Mouse (Mus musculus): ENCODE data around the gene Fam122a. TPM values are rescaled to one million over a fixed set of nuclear protein-coding genes. Genes with fewer than 3 reads are reported as not detected.
A peak's percentile ranks its signal among the peaks of the same experiment; 100 is the strongest.

Gene Fam122a
- 48.0 and 49.7 TPM in 2 replicates for polyA plus RNA-seq (2015; fragmentation: Nextera tagmentation; extraction: Ambion mirVana)

- WGBS: 1% methylated on average over 92 of the region's 92 CpGs
- H3K9ac ChIP-seq: peak within 1 kb of the TSS; percentile 89
- no peaks in the 10 kb centered on the region for H3K9me3 ChIP-seq (replicated peaks)
- H3K27ac ChIP-seq: peak within 1 kb of the TSS; percentile 96
- H3K4me1 ChIP-seq: peaks cover 13% of the 10 kb centered on the region
- peak within 1 kb of the TSS; percentile 88 for H3K4me3 ChIP-seq (replicated peaks)
- peaks cover 14% of the 10 kb centered on the region for H3K36me3 ChIP-seq
- no peaks in the 10 kb centered on the region for H3K27me3 ChIP-seq
- H3K4me2 ChIP-seq: peak within 1 kb of the TSS; percentile 83
- ATAC-seq (replicated peaks; ENCODE audit: low FRiP score): peak; percentile 97
These were observed at the start of gene Fam122a for GRCm38 (mm10) chr19:24476929-24477882. Gene Fam122a (minus strand): TSS chr19:24477356.

GRCm38 (mm10) chr19:24523476-24524313, 46.5 kb upstream of the Fam122a start:
- WGBS: 72% methylated on average over 15 of the region's 15 CpGs
- ATAC-seq (replicated peaks; ENCODE audit: low FRiP score): no peak
- H3K27me3 ChIP-seq: no peaks in the 10 kb centered on the region

GRCm38 (mm10) chr19:24521997-24522396, 44.8 kb upstream of the Fam122a start:
- H3K27me3 ChIP-seq: no peaks in the 10 kb centered on the region
- H3K9me3 ChIP-seq (replicated peaks): no peaks in the 10 kb centered on the region
- H3K4me2 ChIP-seq: no peak overlapping the region
- no peak for ATAC-seq (replicated peaks; ENCODE audit: low FRiP score)
- H3K4me1 ChIP-seq: no peaks in the 10 kb centered on the region
- no peak overlapping the region for H3K9ac ChIP-seq
- H3K36me3 ChIP-seq: no peaks in the 10 kb centered on the region
- H3K4me3 ChIP-seq (replicated peaks): no peak overlapping the region
- 86% methylated on average over 7 of the region's 7 CpGs for WGBS
- H3K27ac ChIP-seq: no peak overlapping the region

More at GRCm38 (mm10) chr19:24523476-24524313, 46.5 kb upstream of the Fam122a start:
- Histone ChIP-seq H3K4me1 (no peaks in the 10 kb centered on the region), H3K27ac (no peak overlapping the region), H3K4me3 (replicated peaks) (no peak overlapping the region), H3K9me3 (replicated peaks) (no peaks in the 10 kb centered on the region), H3K4me2 (no peak overlapping the region), H3K9ac (no peak overlapping the region), H3K36me3 (no peaks in the 10 kb centered on the region)

- no peaks in the 10 kb centered on the region for H3K9me3 ChIP-seq (replicated peaks)
- H3K4me1 ChIP-seq: no peaks in the 10 kb centered on the region
- H3K27ac ChIP-seq: no peak overlapping the region
- no peak overlapping the region for H3K4me3 ChIP-seq (replicated peaks)
- WGBS: 42% methylated on average over 9 of the region's 9 CpGs
- H3K9ac ChIP-seq: no peak overlapping the region
- no peak overlapping the region for H3K4me2 ChIP-seq
- no peaks in the 10 kb centered on the region for H3K36me3 ChIP-seq
- H3K27me3 ChIP-seq: no peaks in the 10 kb centered on the region
- ATAC-seq (replicated peaks; ENCODE audit: low FRiP score): no peak
These were observed 44.0 kb upstream of the Fam122a start for GRCm38 (mm10) chr19:24521146-24521545.

- Histone ChIP-seq H3K36me3 (no peaks in the 10 kb centered on the region), H3K27me3 (no peaks in the 10 kb centered on the region), H3K9me3 (replicated peaks) (no peaks in the 10 kb centered on the region), H3K27ac (no peak overlapping the region), H3K4me1 (no peaks in the 10 kb centered on the region), H3K4me3 (replicated peaks) (no peak overlapping the region), H3K9ac (no peak overlapping the region), H3K4me2 (no peak overlapping the region)
- ATAC-seq (replicated peaks; ENCODE audit: low FRiP score): no peak
- 84% methylated on average over 6 of the region's 6 CpGs for WGBS
These were observed 42.7 kb upstream of the Fam122a start for GRCm38 (mm10) chr19:24519732-24520409.

GRCm38 (mm10) chr19:24518384-24518783, 41.2 kb upstream of the Fam122a start:
- Histone ChIP-seq H3K9ac (no peak overlapping the region), H3K27me3 (no peaks in the 10 kb centered on the region), H3K36me3 (no peaks in the 10 kb centered on the region), H3K4me2 (no peak overlapping the region), H3K4me1 (no peaks in the 10 kb centered on the region), H3K27ac (no peak overlapping the region), H3K9me3 (replicated peaks) (no peaks in the 10 kb centered on the region), H3K4me3 (replicated peaks) (no peak overlapping the region)
- ATAC-seq (replicated peaks; ENCODE audit: low FRiP score): no peak

- H3K9ac ChIP-seq: no peak overlapping the region
- no peaks in the 10 kb centered on the region for H3K4me1 ChIP-seq
- H3K27me3 ChIP-seq: no peaks in the 10 kb centered on the region
- H3K27ac ChIP-seq: no peak overlapping the region
- H3K4me3 ChIP-seq (replicated peaks): no peak overlapping the region
- no peaks in the 10 kb centered on the region for H3K36me3 ChIP-seq
- ATAC-seq (replicated peaks; ENCODE audit: low FRiP score): no peak
- no peaks in the 10 kb centered on the region for H3K9me3 ChIP-seq (replicated peaks)
- no peak overlapping the region for H3K4me2 ChIP-seq
- 82% methylated on average over 7 of the region's 7 CpGs for WGBS
These were observed 39.9 kb upstream of the Fam122a start for GRCm38 (mm10) chr19:24517057-24517456.

GRCm38 (mm10) chr19:24515941-24516340, 38.8 kb upstream of the Fam122a start:
- Histone ChIP-seq H3K27ac (no peak overlapping the region), H3K36me3 (no peaks in the 10 kb centered on the region), H3K4me1 (no peaks in the 10 kb centered on the region), H3K27me3 (no peaks in the 10 kb centered on the region), H3K9ac (no peak overlapping the region), H3K4me2 (no peak overlapping the region), H3K9me3 (replicated peaks) (no peaks in the 10 kb centered on the region), H3K4me3 (replicated peaks) (no peak overlapping the region)
- no peak for ATAC-seq (replicated peaks; ENCODE audit: low FRiP score)
- 92% methylated on average over 3 of the region's 3 CpGs for WGBS

GRCm38 (mm10) chr19:24514661-24515642, 37.8 kb upstream of the Fam122a start:
- 71% methylated on average over 15 of the region's 15 CpGs for WGBS
- Histone ChIP-seq H3K4me3 (replicated peaks) (no peak overlapping the region), H3K36me3 (no peaks in the 10 kb centered on the region), H3K4me1 (no peaks in the 10 kb centered on the region), H3K27ac (no peak overlapping the region), H3K27me3 (no peaks in the 10 kb centered on the region), H3K9me3 (replicated peaks) (no peaks in the 10 kb centered on the region), H3K4me2 (no peak overlapping the region), H3K9ac (no peak overlapping the region)
- ATAC-seq (replicated peaks; ENCODE audit: low FRiP score): no peak

GRCm38 (mm10) chr19:24513105-24513843, 36.1 kb upstream of the Fam122a start:
- 85% methylated on average over 20 of the region's 20 CpGs for WGBS
- ATAC-seq (replicated peaks; ENCODE audit: low FRiP score): peak; percentile 60; the same call in 1 of the 2 replicates
- H3K4me2 ChIP-seq: no peak overlapping the region
- no peak overlapping the region for H3K9ac ChIP-seq
- H3K4me1 ChIP-seq: peaks cover 7% of the 10 kb centered on the region
- H3K4me3 ChIP-seq (replicated peaks): no peak overlapping the region
- H3K27ac ChIP-seq: no peak overlapping the region
- no peaks in the 10 kb centered on the region for H3K9me3 ChIP-seq (replicated peaks)
- no peaks in the 10 kb centered on the region for H3K27me3 ChIP-seq
- no peaks in the 10 kb centered on the region for H3K36me3 ChIP-seq
